Mouse (Mus musculus) megakaryocyte, embryonic 14.5 days (primary cell): Measurements from ENCODE around the gene Casp3.

Source experiments
- FLI1 ChIP-seq: IDR thresholded peaks from 2 replicates; pipeline ENCODE4 v1.6.1; 2012; ENCODE audit warnings: low read length, inconsistent platforms, mixed read lengths
- GATA1 ChIP-seq: IDR thresholded peaks from 3 replicates; pipeline ENCODE4 v1.6.1; 2012; ENCODE audit warnings: mixed read lengths, low read length, inconsistent platforms, borderline replicate concordance

GRCm38 (mm10) chr8:46671496-46671895 lies 54.4 kb downstream of the Casp3 start:
- TF ChIP-seq GATA1 = no peak
- TF ChIP-seq FLI1 = no peak
